Mouse (Mus musculus) gastrocnemius, adult 2 months (tissue): Measurements from ENCODE around the gene Tmem158. TPM values are rescaled to one million over a fixed set of nuclear protein-coding genes. Genes with fewer than 3 reads are reported as not detected.

ENCODE experiments used
- DNase-seq: peaks from one replicate; pipeline ENCODE4 v3.0.0; 2022
- H3K27ac ChIP-seq: fragments of 200-600 bp; 2 replicates; pipeline ENCODE4 v1.8.1; 2022; ENCODE audit warnings: mild to moderate bottlenecking
- H3K4me3 ChIP-seq: fragments of 200-600 bp; 2 replicates; pipeline ENCODE4 v1.8.1; 2022; ENCODE audit warnings: mild to moderate bottlenecking, moderate library complexity
- CTCF ChIP-seq: fragments of 200-600 bp; IDR thresholded peaks from 2 replicates; pipeline ENCODE4 v1.8.1; 2022; ENCODE audit warnings: antibody characterized with exemption, mild to moderate bottlenecking, moderate library complexity
- intact Hi-C: fragments of 180-260 bp; cut with DNase I; formaldehyde crosslinking; loops from one replicate; pipeline ENCODE4 v1.15.1; 2025
- total RNA-seq, 2 experiments: library from RNA; stranded (reverse); gene quantifications; 2 replicates each; pipeline ENCODE4 v1.2.3; 2021

The Tmem158 gene
- total RNA-seq, 2 experiments from 2014 or later: 0.23 to 1.1 TPM

- intact Hi-C loops: no loop called here
- no peak overlapping the region for H3K27ac ChIP-seq
- no peak for DNase-seq
- TF ChIP-seq CTCF: no peak
- H3K4me3 ChIP-seq: no peak overlapping the region
Measured at GRCm38 (mm10) chr9:123274674-123275073, 14.1 kb upstream of the Tmem158 start.

- TF ChIP-seq CTCF: no peak
- intact Hi-C loops: no loop called here
- Histone ChIP-seq H3K4me3 (no peak overlapping the region), H3K27ac (no peak overlapping the region)
- DNase-seq: no peak
Measured at GRCm38 (mm10) chr9:123273876-123274275, 13.3 kb upstream of the Tmem158 start.

- Histone ChIP-seq H3K27ac (no peak overlapping the region), H3K4me3 (no peak overlapping the region)
- DNase-seq: no peak
- intact Hi-C loops: no loop called here
- no peak for TF ChIP-seq CTCF
Measured at GRCm38 (mm10) chr9:123271552-123271951, 11.0 kb upstream of the Tmem158 start.

- Histone ChIP-seq H3K27ac (no peak overlapping the region), H3K4me3 (no peak overlapping the region)
- no peak for DNase-seq
- TF ChIP-seq CTCF: no peak
- intact Hi-C loops: no loop called here
Measured at GRCm38 (mm10) chr9:123269906-123270558, 9.5 kb upstream of the Tmem158 start.

GRCm38 (mm10) chr9:123259896-123260610, 511 bp downstream of the Tmem158 start:
- intact Hi-C loops: loop anchor here (2.0 to 10.0 kb wide), 4 partner anchors 107 to 245 kb away; partner anchors contain the start of genes Exosc7, Lars2 and Zdhhc3
- Histone ChIP-seq H3K27ac (peak overlapping the region; percentile 70), H3K4me3 (peak overlapping the region; percentile 89)
- peak; percentile 46 for DNase-seq
- no peak for TF ChIP-seq CTCF

- peak; percentile 88 for TF ChIP-seq CTCF
- Histone ChIP-seq H3K4me3 (peak overlapping the region; percentile 89), H3K27ac (peak overlapping the region; percentile 20; the same call in 1 of the 2 replicates)
- DNase-seq: peak; percentile 87
- intact Hi-C loops: loop anchor here (2.0 to 10.0 kb wide), 3 partner anchors 147 to 245 kb away; partner anchors contain the start of genes Exosc7 and Zdhhc3
Measured at GRCm38 (mm10) chr9:123259461-123259895, 1.1 kb downstream of the Tmem158 start.

- no peak for TF ChIP-seq CTCF
- Histone ChIP-seq H3K4me3 (no peak overlapping the region), H3K27ac (no peak overlapping the region)
- no peak for DNase-seq
- intact Hi-C loops: loop anchor here (2.0 to 10.0 kb wide), 3 partner anchors 146 to 246 kb away; partner anchors contain the start of genes Exosc7 and Zdhhc3
Measured at GRCm38 (mm10) chr9:123258796-123259195, 1.8 kb downstream of the Tmem158 start.

GRCm38 (mm10) chr9:123255736-123256135, 4.8 kb downstream of the Tmem158 start:
- H3K4me3 ChIP-seq: no peak overlapping the region
- intact Hi-C loops: loop anchor here (5.0 to 10.0 kb wide), 2 partner anchors 143 to 249 kb away; partner anchors contain the start of genes Exosc7 and Zdhhc3
- no peak overlapping the region for H3K27ac ChIP-seq
- TF ChIP-seq CTCF: no peak
- no peak for DNase-seq

GRCm38 (mm10) chr9:123247992-123248391, 12.6 kb downstream of the Tmem158 start:
- no peak for TF ChIP-seq CTCF
- no peak for DNase-seq
- Histone ChIP-seq H3K27ac (no peak overlapping the region), H3K4me3 (no peak overlapping the region)
- intact Hi-C loops: no loop called here

- no peak overlapping the region for H3K4me3 ChIP-seq
- TF ChIP-seq CTCF: no peak
- DNase-seq: no peak
- intact Hi-C loops: no loop called here
- H3K27ac ChIP-seq: no peak overlapping the region
Measured at GRCm38 (mm10) chr9:123245146-123245545, 15.4 kb downstream of the Tmem158 start.

GRCm38 (mm10) chr9:123243988-123244387, 16.6 kb downstream of the Tmem158 start:
- intact Hi-C loops: no loop called here
- DNase-seq: no peak
- no peak overlapping the region for H3K4me3 ChIP-seq
- H3K27ac ChIP-seq: no peak overlapping the region
- TF ChIP-seq CTCF: no peak

- H3K27ac ChIP-seq: no peak overlapping the region
- H3K4me3 ChIP-seq: no peak overlapping the region
- intact Hi-C loops: no loop called here
- DNase-seq: no peak
- TF ChIP-seq CTCF: no peak
Measured at GRCm38 (mm10) chr9:123241191-123241590, 19.4 kb downstream of the Tmem158 start.

GRCm38 (mm10) chr9:123240751-123241150, 19.8 kb downstream of the Tmem158 start:
- intact Hi-C loops: no loop called here
- TF ChIP-seq CTCF: no peak
- Histone ChIP-seq H3K4me3 (no peak overlapping the region), H3K27ac (no peak overlapping the region)
- DNase-seq: no peak
